Mouse (Mus musculus) frontal cortex, adult (tissue): Measurements from ENCODE around the gene Gpr137.

Experiments
- ATAC-seq: cut with Nextera tagmentation; 2 replicates; pipeline ENCODE4 v1.9.2; 2017; ENCODE audit warnings: mild to moderate bottlenecking, moderate library complexity, mixed read lengths; ENCODE audit not compliant: low TSS enrichment

Gene Gpr137

DNA sequence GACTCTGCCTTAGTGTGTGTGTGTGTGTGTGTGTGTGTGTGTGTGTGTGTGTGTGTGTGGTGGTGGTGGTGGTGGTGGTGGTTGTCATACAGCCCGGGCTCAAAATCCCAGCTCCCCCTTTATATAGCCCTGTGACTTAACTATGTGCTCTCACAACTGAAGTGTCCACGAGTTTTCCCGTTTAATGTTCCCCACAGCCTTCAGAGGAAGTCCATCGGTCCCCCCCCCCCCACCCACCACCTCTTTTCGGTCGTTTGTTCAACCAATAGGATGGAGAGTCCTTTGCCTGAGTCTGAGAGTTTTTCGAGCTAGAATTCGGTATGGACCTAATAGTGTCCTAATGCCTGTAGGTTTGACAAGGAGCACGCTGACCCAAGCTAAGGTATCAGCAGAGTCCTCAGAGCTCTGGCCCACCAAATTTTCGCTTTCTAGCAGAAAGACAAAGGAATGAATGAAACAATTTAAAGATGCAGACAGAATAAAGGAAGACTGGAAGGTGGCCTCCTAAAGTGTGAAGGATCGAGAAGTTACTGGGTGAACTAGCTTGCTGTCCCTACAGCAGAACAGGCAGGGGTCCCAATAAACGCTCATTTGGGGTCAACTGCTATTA lies 31.4 kb upstream of the Gpr137 start:
- no peak for ATAC-seq

DNA sequence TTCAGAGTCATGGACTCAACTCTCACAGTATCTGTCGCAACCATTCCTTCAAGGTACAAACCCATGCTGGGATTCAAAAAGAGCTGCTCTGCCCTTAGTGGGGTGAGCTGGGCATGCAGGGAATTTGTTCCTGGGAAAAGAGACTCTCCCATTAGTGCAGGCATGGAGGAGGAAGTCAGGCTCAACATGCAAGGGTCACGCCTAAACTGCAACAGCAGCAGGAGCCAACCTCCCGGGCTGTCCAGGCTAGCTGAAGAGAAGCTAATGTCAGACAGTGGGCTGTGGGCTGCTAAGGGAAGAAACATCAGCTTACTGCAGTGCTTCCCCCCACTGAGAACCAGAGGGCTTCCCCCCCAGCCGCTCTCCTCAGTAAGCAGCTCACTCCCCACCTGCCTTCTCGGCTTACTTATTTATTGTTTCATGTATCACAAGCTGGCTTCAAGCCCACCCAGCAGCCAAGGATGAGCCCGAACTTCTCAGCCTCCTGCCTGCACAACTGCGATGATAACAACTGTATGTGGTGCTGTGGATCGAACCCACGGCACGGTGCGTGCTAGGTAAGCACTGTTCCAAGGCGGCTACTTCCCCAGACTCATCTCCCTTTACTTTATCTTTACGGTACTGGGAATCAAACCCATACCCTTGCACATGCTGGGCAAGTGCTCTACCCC lies 30.1 kb upstream of the Gpr137 start:
- no peak for ATAC-seq

DNA sequence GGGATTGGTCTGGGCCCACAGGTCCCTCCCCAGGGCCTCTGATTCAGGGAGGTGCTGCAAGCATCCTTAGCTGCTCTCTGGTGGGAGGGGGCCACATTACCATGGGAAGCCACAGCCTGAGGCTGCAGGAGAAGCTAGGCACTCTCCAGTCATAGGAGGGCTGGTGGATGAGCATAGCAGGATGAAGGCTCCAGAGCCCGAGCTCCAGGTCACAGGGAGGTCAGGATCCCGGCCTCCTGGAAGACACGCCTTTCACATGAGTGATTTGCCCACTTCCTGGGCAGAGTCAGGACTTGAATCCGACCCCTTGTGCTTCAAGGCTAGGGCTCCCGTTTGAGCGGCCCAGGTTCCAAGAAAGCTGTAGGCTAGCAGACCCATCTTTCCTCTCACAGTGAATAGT lies 29.4 kb upstream of the Gpr137 start:
- no peak for ATAC-seq

DNA sequence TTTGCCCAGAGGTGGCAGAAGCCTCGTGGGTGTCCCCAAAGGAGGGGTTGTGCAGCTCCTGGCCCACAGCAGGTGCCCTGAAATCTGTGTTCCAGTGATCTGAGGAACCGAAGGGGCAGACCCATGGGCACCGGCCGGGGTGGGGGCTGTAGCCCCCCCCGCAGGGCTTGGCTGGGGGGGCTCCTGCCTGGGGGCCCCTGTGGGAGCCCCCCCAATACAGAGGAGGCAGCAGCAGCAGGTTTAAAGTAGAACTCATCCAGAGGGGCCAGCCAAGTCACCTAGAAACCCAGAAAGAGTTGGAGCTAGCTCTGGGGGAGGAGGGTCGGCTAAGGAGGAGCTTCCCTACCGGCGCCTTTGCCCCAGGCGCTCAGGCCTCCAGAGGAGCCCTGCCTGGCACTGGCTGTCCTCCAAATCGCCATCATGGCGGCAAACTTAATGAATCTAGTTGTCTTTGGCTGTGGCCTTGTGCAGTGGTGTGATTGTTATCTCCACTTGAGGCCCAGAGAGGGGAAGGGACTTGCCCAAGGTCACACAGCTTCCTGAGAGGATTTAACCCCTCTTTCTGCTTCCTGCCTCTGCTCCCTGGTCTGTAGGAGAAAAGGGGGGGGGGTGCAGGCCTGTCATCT lies 28.3 kb upstream of the Gpr137 start:
- ATAC-seq, result no peak

DNA sequence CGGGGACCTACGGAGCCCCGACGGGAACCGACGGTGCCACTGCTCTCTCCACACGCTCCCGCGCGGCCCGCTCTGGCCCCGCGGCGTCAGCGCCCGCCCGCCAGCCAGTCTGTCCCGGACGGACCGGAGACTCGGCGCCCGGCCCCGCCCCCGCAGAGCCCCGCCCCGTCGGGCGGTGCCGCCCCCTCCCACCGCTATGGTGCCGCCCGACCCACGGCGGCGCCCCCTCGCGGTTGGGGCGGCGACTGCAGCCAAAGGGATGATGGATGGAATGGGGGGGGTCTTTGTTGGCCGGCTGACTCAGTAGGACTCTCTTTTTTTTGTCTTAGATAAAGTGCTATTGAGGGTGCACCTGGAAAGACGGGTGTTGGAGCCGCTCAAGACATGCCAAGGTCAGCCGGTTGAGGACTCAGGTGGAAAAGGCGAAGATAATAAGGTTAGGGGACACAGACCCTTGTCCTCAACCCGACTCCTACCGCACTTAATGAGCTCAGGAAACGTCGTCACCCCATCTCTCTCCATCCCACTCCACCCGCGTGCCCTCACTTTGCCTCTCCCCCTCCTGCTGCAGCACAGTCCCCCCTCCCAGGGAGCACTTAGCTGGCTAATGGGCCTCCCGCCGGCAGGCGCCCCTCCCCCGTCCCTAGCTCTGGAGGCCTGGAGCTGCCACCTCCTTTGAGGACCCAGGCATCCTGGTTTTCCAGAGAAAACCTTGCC lies 27.5 kb upstream of the Gpr137 start:
- ATAC-seq, result no peak

DNA sequence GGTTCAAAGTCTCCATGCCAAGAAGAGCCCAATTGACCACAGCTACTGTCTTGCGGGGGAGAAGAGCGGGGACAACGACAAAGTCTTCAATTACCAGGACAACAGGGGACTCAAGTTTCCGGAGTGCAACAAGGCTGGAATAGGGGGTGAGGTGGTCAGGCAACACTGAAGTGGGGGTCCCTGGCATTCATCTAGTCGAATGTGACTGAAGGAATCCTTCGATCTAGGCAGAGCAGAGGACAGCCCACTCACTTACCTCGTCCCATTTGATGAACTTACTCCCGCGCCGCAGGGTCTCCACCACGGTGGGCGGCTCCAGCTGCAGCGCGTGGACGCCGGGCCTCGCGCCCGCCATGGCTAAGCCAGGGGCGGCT lies 27.0 kb upstream of the Gpr137 start:
- no peak for ATAC-seq

DNA sequence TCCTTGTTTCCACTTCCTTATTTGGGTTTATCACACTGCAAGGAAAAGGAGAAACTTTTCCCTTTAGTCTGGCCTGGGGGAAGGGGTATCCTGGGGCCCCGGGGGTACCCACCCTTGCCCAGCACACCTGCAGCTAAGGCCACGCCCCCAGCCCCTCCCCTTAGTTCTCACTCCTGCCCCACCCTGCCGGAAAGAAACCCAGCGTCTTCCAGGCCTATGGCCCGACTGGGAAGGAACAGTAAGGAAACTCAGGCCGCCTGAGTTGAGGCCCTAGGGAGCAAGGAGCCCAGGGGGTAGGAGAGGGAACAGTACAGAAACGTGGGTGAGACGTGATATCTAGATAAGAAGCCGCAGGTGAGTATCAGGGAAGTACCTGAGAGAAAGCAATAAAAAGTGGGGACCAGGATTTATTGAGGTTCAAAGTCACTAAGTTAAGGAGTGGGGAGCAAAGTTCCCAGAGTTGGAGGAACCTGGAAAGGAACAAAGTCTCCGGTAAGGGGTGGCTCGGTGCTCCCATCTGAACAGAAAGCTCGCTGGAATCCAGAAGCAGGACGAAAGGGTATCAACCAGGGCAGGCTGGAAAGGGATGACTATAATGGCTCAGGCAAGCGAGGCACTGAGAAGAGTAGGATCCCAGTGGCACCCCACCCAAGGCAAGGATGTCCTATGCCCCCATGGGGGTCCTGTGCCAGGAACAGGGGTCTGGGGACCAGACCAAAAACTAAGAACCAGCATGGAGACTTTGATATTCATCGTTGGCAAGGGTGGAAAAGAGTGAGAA lies 26.4 kb upstream of the Gpr137 start:
- no peak for ATAC-seq

DNA sequence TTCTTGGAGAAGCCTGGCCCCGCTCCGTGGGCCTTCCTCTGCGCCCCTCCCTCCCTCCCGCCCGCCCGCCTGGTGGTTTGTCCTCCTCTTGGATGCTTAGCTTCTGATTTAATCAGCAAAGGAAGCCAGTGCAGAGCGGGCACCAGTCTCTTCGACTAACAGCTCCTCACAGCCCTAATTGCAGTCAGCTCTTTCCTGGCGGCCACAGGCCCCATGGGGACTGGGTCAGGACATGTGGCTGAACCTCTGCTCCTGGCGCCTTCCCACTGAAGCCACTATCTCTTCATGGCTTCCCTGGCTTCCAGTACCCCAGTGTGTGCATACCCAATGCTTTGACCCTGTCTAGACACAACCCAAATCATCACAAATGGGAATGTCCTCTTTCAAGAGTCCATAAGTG lies 14.2 kb upstream of the Gpr137 start:
- ATAC-seq, result no peak

DNA sequence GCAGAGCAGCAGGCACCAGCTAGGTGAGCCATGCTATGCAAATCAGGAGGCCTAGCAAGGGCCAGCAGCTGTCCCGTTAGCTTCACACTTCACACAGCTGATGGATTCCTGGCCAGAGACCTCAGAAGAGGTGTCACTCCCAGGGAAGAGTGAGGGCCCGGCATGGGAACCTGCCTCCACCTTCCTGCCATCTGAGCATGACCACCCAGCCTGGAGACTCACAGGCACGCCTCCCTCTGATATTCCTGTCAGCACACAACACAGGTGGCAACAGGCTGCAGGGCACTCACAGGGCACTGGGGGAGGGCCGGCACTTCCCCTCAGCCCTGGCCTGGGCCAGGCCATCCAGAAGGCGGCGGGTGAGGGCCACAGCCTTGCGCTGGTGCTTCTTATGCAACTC lies 13.1 kb upstream of the Gpr137 start:
- no peak for ATAC-seq

DNA sequence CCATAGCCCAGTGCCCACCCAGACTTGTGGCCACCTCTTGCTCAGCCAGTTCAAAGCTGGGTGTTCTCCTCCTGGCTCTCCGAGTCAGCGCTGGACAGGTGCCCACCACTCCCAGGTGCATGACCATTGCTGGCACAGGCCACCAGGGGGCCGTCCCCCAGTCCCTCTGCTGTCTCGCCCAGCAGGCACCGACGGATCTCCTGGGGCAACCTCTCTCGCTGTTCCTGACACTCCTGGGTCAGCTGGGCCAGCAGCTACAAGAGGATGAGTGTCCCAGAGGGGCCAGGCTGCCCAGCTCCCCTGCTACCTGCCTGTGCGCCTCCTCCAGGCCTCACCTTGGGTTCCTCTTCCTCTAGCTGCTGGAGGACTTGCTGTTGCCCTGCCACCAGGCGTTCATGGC lies 11.8 kb upstream of the Gpr137 start:
- no peak for ATAC-seq

DNA sequence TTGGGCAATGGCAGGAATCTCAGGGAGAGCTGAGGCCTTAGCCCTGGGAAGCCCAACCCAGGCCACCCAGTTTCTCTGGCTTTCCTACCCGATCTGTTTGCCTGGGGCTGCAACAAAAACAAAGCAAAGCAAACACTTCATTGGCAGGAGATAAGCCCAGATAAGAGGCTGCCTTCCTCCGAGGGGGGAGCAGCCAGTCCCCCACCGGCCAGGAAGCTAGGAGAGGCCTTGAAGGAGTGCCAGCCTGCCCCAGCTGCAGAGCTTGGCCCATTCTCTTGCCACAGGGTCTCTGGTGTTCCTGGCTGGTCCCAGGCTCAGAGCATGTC lies 10.4 kb upstream of the Gpr137 start:
- ATAC-seq, result no peak

DNA sequence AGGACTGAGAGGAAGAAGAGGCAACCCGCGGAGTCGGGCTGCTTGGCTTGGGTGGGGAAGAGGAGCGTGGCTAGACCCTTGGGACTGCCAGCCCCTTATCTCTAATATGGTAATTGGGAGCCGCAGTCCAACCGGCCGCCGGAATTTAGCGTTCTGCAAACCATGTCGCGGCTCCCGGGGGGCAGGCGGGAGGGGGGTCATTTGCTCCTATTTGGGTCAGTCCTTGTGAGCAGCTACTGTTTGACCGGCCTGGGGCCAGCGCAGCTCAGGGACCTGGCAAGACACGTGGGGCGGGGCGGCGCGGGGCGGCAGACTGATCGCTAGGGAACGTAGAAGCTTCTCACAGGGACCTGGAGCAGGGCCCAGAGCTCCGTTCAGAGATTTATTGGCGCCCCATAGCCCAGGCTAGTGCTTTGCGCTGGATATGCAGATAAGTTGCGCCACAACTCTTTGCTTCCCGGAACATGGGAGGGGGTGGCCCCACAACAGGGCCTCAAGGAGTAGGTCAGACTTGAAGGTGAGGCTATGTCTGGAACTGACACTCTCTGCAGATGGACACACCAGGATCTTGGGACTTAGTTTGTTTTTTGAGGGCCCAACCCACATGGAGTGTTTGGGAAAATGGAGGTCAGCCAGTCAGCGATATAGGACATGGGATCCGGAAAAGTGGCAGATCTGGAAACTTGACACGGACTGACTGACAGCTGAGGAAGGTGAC lies 9.9 kb upstream of the Gpr137 start:
- peak; percentile 34 for ATAC-seq

DNA sequence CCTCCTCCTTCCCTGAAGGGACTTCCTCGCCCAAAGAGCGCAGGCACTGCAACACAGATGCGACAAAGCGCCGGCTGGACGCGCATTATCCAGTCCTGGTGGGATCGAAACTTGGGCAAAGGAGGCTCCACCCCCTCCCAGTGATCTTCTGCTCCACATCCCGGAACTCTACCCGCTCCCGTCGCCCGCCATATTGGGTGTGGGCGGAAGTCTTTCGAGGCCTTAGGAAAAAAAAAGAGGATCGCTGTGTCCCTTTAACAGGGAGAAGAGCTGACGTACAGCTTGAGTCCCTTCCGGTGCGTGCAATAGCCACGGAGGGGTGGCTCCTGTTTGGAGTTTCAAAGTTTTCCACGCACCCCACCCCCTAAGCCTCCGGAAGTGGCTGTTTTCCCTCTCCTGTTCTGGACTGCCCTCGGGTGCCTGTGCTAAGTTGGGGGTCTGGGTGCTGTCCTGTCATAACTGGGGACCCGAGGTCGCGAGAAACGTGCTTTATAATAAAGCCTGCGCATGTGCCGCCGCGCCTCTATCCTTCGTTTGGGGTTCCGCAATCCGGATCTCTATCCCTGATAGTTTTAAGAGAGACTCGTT lies 9.2 kb upstream of the Gpr137 start:
- ATAC-seq, result peak; percentile 78

DNA sequence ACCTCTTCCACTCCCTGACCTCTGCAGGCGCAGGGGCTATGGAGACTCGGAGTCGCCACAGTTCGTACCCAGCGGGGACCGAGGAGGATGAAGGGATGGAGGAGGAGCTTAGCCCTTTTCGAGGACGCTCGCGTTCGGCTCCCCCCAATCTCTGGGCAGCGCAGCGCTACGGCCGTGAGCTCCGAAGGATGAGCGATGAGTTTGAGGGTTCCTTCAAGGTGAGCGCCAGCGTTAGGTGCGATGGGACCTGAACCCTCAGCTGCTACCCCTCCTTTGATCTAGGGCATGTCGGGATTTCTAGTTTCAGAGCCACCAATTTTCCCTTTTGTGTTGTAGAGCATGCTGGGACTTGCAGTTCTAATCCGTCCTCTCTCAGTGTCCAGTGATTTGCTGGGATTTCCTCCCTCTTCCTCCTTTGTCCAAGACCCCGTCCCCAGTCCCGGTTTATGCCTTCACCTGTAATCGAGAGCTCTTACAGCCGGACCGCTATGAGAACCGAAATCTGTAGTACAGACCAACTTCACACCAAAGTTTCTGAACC lies 8.4 kb upstream of the Gpr137 start:
- ATAC-seq, result peak; percentile 53

DNA sequence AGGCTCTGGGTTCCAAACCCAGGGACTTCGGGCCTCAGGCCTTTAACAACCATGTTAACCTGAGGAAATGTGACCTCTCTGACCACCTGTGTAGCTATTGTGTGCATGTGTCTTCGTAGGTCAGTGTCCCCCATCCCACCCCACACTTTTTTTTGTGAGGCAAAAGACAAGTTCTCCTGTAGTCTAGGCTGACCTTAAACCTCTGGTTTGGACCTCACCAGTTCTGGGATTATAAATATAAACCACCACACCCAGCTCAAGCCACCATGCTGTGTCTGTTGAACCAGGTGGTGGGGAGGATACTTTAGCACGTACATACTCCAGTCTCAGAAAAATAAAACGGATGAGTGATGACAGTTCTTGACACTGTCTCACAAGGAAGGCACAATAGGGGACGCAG lies 7.7 kb upstream of the Gpr137 start:
- no peak for ATAC-seq

DNA sequence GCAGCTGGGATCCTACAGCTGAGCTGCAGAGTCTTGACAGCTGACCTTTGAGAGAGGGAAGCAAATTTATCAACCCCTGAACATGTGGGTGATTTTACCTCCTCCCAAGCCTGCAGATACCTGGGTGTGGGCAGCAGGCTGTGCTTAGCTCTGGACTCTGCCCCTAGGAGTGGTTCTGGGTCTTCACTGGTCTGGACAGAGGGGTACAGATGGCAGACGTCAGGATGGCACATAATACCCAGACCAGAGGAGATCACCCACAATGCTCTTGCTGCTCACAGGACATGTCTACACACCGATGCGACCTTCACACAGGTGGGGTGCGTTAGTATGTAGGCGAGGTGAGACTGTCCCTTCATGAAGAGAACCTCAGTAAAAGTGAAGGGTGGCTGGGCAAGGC lies 7.3 kb upstream of the Gpr137 start:
- no peak for ATAC-seq

DNA sequence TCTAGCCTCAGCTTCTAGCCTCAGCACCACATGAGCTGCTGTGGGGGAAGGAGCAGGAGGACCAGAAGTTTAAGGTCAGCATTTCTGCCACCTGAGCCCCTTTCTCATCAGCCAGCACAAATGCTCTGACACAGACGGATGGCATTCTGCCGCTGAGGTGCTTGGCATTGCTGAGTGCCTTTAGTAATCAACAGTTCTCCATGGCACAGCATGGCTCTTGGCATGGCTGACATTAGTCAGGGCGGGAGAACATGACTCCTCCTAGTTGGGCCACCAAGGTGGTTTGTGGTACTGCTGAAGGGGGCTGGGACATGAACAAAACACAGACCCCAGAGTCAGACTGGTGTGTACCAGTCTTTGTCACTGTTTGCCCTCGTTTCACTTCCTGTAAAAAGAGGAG lies 5.9 kb upstream of the Gpr137 start:
- ATAC-seq, result no peak

DNA sequence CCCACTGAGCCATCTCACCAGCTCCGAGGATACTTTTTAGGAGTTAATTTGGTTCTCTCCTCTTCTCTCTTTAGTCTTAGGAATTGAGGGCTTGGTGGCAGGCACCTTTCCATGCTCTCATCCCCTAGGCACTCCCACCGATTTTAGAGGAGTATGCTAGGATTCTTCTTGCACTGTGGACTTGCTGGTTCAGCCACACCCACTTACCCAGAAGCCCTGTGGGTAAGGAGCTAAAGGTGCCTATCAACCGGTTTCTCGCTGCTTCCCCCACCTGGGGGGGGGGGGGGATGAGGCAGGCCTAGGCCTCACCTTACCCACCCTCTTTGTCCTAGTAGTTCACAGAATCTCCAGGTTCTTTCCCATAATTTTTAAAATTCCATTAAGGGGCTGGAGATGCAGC lies 5.5 kb upstream of the Gpr137 start:
- no peak for ATAC-seq

DNA sequence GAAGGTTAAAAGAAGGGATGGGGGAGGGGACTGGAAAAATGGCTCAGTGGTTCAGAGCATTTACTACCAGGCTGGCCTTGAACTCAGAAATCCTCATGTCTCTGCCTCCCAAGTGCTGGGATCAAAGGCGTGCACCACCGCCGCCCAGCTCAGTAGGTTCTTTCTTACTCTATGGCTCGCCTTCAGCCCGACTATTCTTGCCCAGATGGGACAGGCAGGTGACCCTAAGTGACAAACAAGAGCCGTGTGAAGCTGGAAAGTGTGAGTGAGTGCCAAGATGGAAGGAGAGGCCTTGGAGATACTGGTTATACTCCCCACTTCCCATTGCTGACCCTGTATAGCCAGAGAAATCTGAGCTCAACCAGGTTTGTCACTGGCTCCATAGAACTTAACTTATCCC lies 1.4 kb upstream of the Gpr137 start:
- ATAC-seq, result no peak

DNA sequence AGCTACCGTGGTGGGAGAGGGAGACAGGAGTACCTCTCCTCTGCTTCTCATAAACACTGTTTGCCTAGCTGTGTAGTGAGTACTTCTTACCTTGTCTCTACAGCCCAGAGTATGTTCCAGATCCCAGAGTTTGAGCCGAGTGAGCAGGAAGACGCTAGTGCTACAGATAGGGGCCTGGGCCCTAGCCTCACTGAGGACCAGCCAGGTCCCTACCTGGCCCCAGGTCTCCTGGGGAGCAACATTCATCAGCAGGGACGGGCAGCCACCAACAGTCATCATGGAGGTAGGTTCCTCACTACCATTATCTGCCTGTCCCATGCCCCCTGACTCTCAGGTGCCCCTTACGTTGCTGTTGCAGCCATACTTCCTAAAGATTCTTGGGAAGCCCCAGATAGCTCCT lies 484 bp upstream of the Gpr137 start:
- no peak for ATAC-seq
